In genomic region chr14:46546146-46546545, GRCm38 (mm10) we compare ENCODE assay signal across 22 mouse cellular contexts.
A peak's percentile ranks its signal among the peaks of the same experiment; 100 is the strongest.
DNase-seq lines count a peak whose midpoint lies in the region; ATAC-seq and TF ChIP-seq lines count a peak whose summit lies in the region.
"Had no signal": no experiment of that assay in that cellular context is flagged by ENCODE, and none has a peak within 500 bp of the region (broad histone marks: within the 10 kb centered on the region; RNA-seq: fewer than 3 reads in every experiment).

No protein-coding gene starts in this region.

- H3K4me1 ChIP-seq in liver, adult 2 months (ENCODE audit: control insufficient read depth, insufficient read depth, low read length), result no peaks in the 10 kb centered on the region; the same call in 1 of the 2 replicates
- H3K4me1 ChIP-seq in liver, embryonic 12.5 days, result peaks cover 7% of the 10 kb centered on the region
- H3K4me1 ChIP-seq: embryonic facial prominence, embryonic 15.5 days; hindbrain, embryonic 15.5 days; midbrain, embryonic 15.5 days had no signal

- H3K79me2 ChIP-seq in liver, adult 2 months (ENCODE audit: control insufficient read depth, insufficient read depth, low read length), result no peaks in the 10 kb centered on the region

- no peaks in the 10 kb centered on the region for H3K36me3 ChIP-seq in liver, adult 2 months (ENCODE audit: control insufficient read depth, insufficient read depth, low read length)
- no peaks in the 10 kb centered on the region for H3K36me3 ChIP-seq in liver, embryonic 12.5 days
- H3K36me3 ChIP-seq: embryonic facial prominence, embryonic 15.5 days; hindbrain, embryonic 15.5 days; limb, embryonic 10.5 days; midbrain, embryonic 15.5 days had no signal

- ATAC-seq in liver, embryonic 12.5 days, result no peak
- ATAC-seq: forebrain, embryonic 14.5 days; midbrain, embryonic 15.5 days had no signal

- no peak overlapping the region for H3K4me3 ChIP-seq in liver, adult 2 months (ENCODE audit: insufficient read depth, low read depth, low read length)
- no peak overlapping the region for H3K4me3 ChIP-seq in liver, embryonic 12.5 days
- H3K4me3 ChIP-seq: embryonic facial prominence, embryonic 15.5 days; hindbrain, embryonic 15.5 days; limb, embryonic 10.5 days; midbrain, embryonic 15.5 days; myocyte had no signal

- H3K27me3 ChIP-seq in liver, adult 2 months (ENCODE audit: control insufficient read depth, insufficient read depth, low read length), result no peaks in the 10 kb centered on the region
- no peaks in the 10 kb centered on the region; the same call in 1 of the 2 replicates for H3K27me3 ChIP-seq in liver, embryonic 12.5 days (replicated peaks)
- H3K27me3 ChIP-seq: embryonic facial prominence, embryonic 15.5 days; hindbrain, embryonic 15.5 days; midbrain, embryonic 15.5 days had no signal

- no peak overlapping the region for H3K4me2 ChIP-seq in liver, embryonic 12.5 days
- H3K4me2 ChIP-seq: embryonic facial prominence, embryonic 15.5 days; hindbrain, embryonic 15.5 days; midbrain, embryonic 15.5 days had no signal

- TF ChIP-seq CTCF in liver, adult 2 months (IDR thresholded peaks at IDR 0.05; ENCODE audit: low read depth, low read length), result no peak

- 26% methylated on average over 6 of the region's 6 CpGs for WGBS in liver, adult 2 months
- 71% methylated on average over 6 of the region's 6 CpGs for whole genome bisulfite sequencing in liver, embryonic 12.5 days (ENCODE audit: insufficient replicate concordance)

- peak; percentile 89 for DNase-seq in liver, adult 2 months (ENCODE audit: extremely low read depth, low read depth, low spot score)
- peak; percentile 67 for DNase-seq in embryo, embryonic 10.5 days (ENCODE audit: low spot score)
- DNase-seq in forelimb bud, embryonic 11.5 days (ENCODE audit: low read depth, low spot score), result peak; percentile 11
- DNase-seq in mesoderm, embryonic 11.5 days (ENCODE audit: low read depth, low spot score), result peak; percentile 75
- DNase-seq in spleen, adult 18-20 months, result no peak
- DNase-seq in c-Kit-positive CD71-positive TER-119-positive erythroid progenitor cells, embryonic 14.5 days (ENCODE audit: low spot score), result no peak
- DNase-seq: adrenal gland, postnatal 36 days; cerebellum, adult 11 months; cerebellum, adult 9-11 months; gastrocnemius, postnatal 25 days; heart, postnatal 36 days; kidney, adult 8-10 months; kidney, postnatal 10 days; lung, postnatal 14 days had no signal

- peaks cover 5% of the 10 kb centered on the region; the same call in 1 of the 2 replicates for H3K9me3 ChIP-seq in liver, embryonic 12.5 days (replicated peaks)
- H3K9me3 ChIP-seq: embryonic facial prominence, embryonic 15.5 days; hindbrain, embryonic 15.5 days; limb, embryonic 10.5 days; midbrain, embryonic 15.5 days had no signal

- no peak for TF ChIP-seq POLR2A in liver, adult 2 months (IDR thresholded peaks at IDR 0.05; ENCODE audit: extremely low read depth, insufficient read depth, low read length)

- no peak overlapping the region for H3K9ac ChIP-seq in liver, adult 2 months (ENCODE audit: low read depth, low read length)
- no peak overlapping the region for H3K9ac ChIP-seq in liver, embryonic 12.5 days
- H3K9ac ChIP-seq: embryonic facial prominence, embryonic 15.5 days; hindbrain, embryonic 15.5 days; midbrain, embryonic 15.5 days had no signal

- no peak overlapping the region for H3K27ac ChIP-seq in liver, adult 2 months (replicated peaks; ENCODE audit: insufficient read depth, low read depth, low read length)
- no peak overlapping the region for H3K27ac ChIP-seq in liver, embryonic 12.5 days
- H3K27ac ChIP-seq: embryonic facial prominence, embryonic 15.5 days; hindbrain, embryonic 15.5 days; limb, embryonic 10.5 days; midbrain, embryonic 15.5 days; stomach, postnatal 0 days had no signal

Comparison
In these comparisons a context has a peak if more than half of its experiments do, and no peak if none do; other contexts are left out.
1. DNase-seq: peak in liver, adult 2 months (single experiment), embryo, embryonic 10.5 days (single experiment), forelimb bud, embryonic 11.5 days (single experiment) and mesoderm, embryonic 11.5 days (single experiment); none in spleen, adult 18-20 months (0 of 2) and c-Kit-positive CD71-positive TER-119-positive erythroid progenitor cells, embryonic 14.5 days (single experiment).